Mouse (Mus musculus) liver, embryonic 13.5 days (tissue): ENCODE results near the gene Alkbh6. TPM values are rescaled to one million over a fixed set of nuclear protein-coding genes. Genes with fewer than 3 reads are reported as not detected.
A peak's percentile ranks its signal among the peaks of the same experiment; 100 is the strongest.

ENCODE experiments used
- ATAC-seq: fragments of 200-750 bp; cut with Nextera tagmentation; 2 replicates; pipeline ENCODE4 v1.8.0; 2017; ENCODE audit warnings: low read depth, mild to moderate bottlenecking, moderate number of reproducible peaks, moderate library complexity
- DNase-seq: peaks from one replicate; pipeline ENCODE4 v3.0.0; 2022
- H3K27ac ChIP-seq: fragments of 300-500 bp; sonication (generic); 2 replicates; pipeline ENCODE4 v1.5.1; 2015; ENCODE audit warnings: moderate library complexity, mild to moderate bottlenecking, inconsistent platforms
- H3K27me3 ChIP-seq: fragments of 300-500 bp; sonication (generic); 2 replicates; pipeline ENCODE4 v1.6.1; 2015; ENCODE audit warnings: mild to moderate bottlenecking, inconsistent platforms
- H3K36me3 ChIP-seq: fragments of 300-500 bp; sonication (generic); 2 replicates; pipeline ENCODE4 v1.6.1; 2015; ENCODE audit warnings: mild to moderate bottlenecking, inconsistent platforms
- H3K4me1 ChIP-seq: fragments of 300-500 bp; sonication (generic); replicated peaks from 2 replicates; pipeline ENCODE4 v1.6.1; 2015; ENCODE audit warnings: inconsistent platforms
- H3K4me2 ChIP-seq: fragments of 300-500 bp; sonication (generic); 2 replicates; pipeline ENCODE4 v1.6.1; 2015; ENCODE audit warnings: inconsistent platforms, mild to moderate bottlenecking, moderate library complexity
- H3K4me3 ChIP-seq: fragments of 300-500 bp; sonication (generic); replicated peaks from 2 replicates; pipeline ENCODE4 v1.5.1; 2015; ENCODE audit warnings: mild to moderate bottlenecking, inconsistent platforms
- H3K9ac ChIP-seq: fragments of 300-500 bp; sonication (generic); 2 replicates; pipeline ENCODE4 v1.6.1; 2015; ENCODE audit warnings: mild to moderate bottlenecking, inconsistent platforms
- H3K9me3 ChIP-seq: fragments of 300-500 bp; sonication (generic); replicated peaks from 2 replicates; pipeline ENCODE4 v1.6.1; 2016; ENCODE audit warnings: inconsistent platforms
- WGBS: fragments of 180-500 bp; shearing (Covaris S2); methylation state at CpG from one replicate; pipeline ENCODE4 v1.1.7; 2015; ENCODE audit not compliant: insufficient replicate concordance; 5-methylcytosine and 5-hydroxymethylcytosine counted together
- polyA plus RNA-seq: library from polyadenylated mRNA; unstranded; fragments of >200 nt; fragmentation: Nextera tagmentation; extraction: Ambion mirVana; gene quantifications from 2 replicates; pipeline ENCODE4 v1.2.1, GENCODE M21; 2015

The Alkbh6 gene
- polyA plus RNA-seq, 1 experiment from 2014 or later: 18.9 TPM

DNA sequence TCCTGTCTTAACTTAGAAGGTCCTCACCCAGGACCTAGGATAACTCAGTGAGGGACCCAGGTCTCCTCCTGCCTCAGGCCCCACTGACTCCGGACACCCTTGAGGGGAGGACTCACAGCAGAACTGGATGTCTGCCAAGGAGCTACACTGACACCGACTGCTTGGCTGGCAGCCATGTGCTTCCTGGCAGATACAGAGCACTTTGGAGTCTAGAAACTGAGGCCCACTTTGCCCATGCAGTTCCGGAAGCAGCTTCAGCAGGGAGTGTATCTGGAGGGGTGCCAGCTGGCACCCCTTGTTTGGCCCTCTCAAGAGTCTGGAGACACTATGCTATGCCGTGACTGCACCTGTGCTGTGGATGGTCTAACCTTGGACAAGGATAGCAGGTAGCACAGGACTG, 24.9 kb downstream of the Alkbh6 start:
- no peak for DNase-seq
- ATAC-seq: no peak
- H3K9ac ChIP-seq: no peak overlapping the region
- WGBS: 38% methylated on average over 4 of the region's 4 CpGs
- H3K27ac ChIP-seq: no peak overlapping the region
- H3K9me3 ChIP-seq: no peaks in the 10 kb centered on the region
- no peak overlapping the region for H3K4me2 ChIP-seq
- peaks cover 47% of the 10 kb centered on the region for H3K27me3 ChIP-seq
- H3K36me3 ChIP-seq: no peaks in the 10 kb centered on the region
- no peaks in the 10 kb centered on the region for H3K4me1 ChIP-seq
- H3K4me3 ChIP-seq: no peak overlapping the region

DNA sequence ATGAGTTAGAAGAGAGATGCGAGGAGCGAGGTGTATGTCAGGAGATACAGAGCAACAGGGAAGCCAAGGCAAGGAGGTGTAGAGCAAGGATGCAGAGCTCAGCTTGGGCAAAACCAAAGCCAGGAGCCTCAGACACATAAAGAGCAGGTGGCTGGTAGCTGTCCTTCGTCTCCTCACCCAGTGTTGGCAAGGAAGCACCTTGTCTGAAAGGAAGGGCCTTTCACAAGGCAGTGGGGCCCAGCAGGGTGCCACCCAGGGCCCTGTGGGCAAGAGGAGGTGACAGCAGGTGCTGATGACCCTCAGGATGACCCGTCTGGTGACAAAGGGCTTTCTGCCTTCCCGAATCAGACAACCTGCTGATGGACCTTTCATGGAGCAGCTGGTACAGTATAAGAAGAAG, 26.0 kb downstream of the Alkbh6 start:
- 37% methylated on average over 5 of the region's 5 CpGs for WGBS
- no peak for ATAC-seq
- Histone ChIP-seq H3K4me3 (no peak overlapping the region), H3K36me3 (no peaks in the 10 kb centered on the region), H3K27ac (no peak overlapping the region), H3K9me3 (no peaks in the 10 kb centered on the region), H3K4me1 (no peaks in the 10 kb centered on the region), H3K4me2 (no peak overlapping the region), H3K27me3 (peaks cover 49% of the 10 kb centered on the region), H3K9ac (no peak overlapping the region)
- no peak for DNase-seq

DNA sequence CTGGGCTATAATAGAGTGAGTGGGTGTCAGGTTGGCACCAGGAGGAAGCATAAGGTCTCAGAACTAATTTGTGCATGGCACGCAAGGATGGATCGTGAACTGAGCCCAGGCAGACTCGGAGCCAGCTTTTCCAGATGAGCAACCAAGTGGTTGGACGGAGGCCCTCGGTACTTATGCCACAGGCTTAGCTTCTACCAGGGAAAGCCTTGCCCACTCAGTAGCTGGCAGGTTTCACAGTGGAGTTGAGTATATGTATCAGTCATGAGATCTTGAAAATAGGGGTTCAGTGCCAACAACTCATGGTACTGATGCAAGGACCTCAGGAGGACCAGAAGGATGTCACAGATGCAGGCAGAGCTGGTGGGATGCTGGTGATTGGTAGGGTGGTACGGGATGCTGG, 27.2 kb downstream of the Alkbh6 start:
- Histone ChIP-seq H3K27ac (no peak overlapping the region), H3K4me1 (no peaks in the 10 kb centered on the region), H3K9me3 (no peaks in the 10 kb centered on the region), H3K27me3 (peaks cover 49% of the 10 kb centered on the region), H3K4me2 (no peak overlapping the region), H3K36me3 (no peaks in the 10 kb centered on the region), H3K4me3 (no peak overlapping the region), H3K9ac (no peak overlapping the region)
- ATAC-seq (no peak), DNase-seq (no peak)
- 67% methylated on average over 6 of the region's 6 CpGs for WGBS

DNA sequence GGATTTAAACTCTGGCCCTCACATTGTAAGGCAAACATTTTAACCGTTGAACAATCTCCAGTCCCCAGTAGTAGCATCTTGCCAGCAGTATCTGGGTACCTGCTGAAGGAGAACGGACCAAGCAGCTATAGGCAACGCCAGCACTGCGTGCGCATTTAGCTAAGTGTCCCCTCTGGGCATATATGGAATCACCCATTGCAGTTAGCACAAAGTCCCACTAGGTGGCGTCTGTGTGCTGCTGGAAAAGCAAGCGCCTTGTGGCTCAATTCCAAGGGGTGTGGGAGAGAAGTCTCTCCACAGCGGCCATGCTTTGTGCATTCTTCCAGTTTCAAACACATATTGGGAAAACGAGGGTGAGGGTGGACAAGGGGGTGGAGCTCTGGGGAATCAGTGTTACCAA, 27.9 kb downstream of the Alkbh6 start:
- peak; percentile 46 for DNase-seq
- no peak for ATAC-seq
- no peak overlapping the region for H3K9ac ChIP-seq
- no peaks in the 10 kb centered on the region for H3K36me3 ChIP-seq
- peaks cover 44% of the 10 kb centered on the region for H3K27me3 ChIP-seq
- no peaks in the 10 kb centered on the region for H3K4me1 ChIP-seq
- H3K27ac ChIP-seq: no peak overlapping the region
- no peak overlapping the region for H3K4me3 ChIP-seq
- no peaks in the 10 kb centered on the region for H3K9me3 ChIP-seq
- 3% methylated on average over 9 of the region's 9 CpGs for WGBS
- H3K4me2 ChIP-seq: no peak overlapping the region

DNA sequence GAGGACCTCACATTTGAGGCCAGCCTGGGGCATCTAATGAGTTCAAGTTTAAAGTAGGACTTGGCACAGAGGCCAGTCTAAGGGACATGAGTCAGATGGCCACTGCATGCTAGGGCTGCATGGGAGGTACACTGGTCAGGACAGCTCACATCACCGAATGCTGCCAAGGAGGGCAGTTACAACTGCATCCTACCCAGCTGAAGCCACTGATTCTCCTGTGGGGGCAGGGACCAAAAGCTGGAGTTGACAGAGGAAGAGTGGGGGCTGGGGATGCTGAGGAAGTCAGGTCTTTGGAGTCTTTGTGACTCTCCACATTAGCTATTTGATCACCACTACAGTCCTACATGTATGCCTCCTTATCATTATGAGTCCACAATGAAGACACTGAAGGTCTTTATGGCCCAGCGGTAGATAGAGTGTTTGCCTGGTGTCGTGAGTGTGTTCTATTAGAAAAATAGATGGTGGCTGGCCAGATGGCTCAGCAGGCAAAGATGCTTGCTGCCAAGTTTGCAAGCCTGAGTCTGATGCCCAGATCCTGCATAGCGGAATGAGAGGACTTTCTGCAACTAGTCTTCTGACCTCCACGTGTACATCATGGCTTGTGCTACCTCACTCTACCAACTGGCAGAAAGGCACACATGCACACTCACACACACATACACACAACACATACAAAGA, 31.1 kb downstream of the Alkbh6 start:
- Histone ChIP-seq H3K4me3 (no peak overlapping the region), H3K36me3 (no peaks in the 10 kb centered on the region), H3K4me2 (no peak overlapping the region), H3K4me1 (no peaks in the 10 kb centered on the region), H3K27me3 (peaks cover 18% of the 10 kb centered on the region), H3K9ac (no peak overlapping the region), H3K27ac (no peak overlapping the region), H3K9me3 (no peaks in the 10 kb centered on the region)
- WGBS: 62% methylated on average over 5 of the region's 5 CpGs
- ATAC-seq: no peak
- DNase-seq: no peak

DNA sequence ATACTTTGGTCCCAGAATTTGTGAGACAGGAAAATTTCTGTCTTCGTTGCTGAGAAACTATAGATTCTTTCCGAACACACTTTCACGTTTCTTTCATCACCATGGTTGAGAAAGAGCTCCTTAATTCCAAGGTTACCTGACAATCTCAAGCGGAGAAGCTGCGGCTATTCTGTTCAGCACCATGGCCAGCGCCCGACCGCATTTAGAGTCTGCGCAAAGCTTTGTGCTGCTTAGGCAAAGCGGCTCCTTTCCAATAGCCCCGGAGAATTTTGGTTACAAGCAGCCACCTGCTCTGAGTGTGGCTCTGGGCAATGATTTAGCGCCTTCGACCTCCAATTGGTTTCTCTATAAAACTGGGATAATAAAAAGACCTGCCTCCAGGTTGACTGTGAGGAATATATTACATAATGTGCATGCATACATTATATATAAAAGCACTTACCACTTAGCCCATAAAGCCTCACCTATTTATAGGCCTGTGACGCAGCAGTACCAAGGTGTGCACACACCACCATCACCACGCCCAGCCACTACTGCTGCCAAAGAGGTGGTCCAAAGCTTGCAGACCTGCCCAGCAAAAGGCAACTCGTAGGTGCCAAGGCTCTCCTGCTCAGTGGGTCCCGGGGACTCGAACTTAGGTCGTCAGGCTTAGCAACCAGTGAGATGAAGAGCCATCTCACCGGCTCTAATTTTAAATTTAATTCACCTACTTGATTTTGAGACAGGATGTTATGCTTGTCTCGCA, 38.3 kb downstream of the Alkbh6 start:
- no peak overlapping the region for H3K4me3 ChIP-seq
- 19% methylated on average over 21 of the region's 21 CpGs for WGBS
- H3K9me3 ChIP-seq: no peaks in the 10 kb centered on the region
- H3K9ac ChIP-seq: no peak overlapping the region
- H3K36me3 ChIP-seq: no peaks in the 10 kb centered on the region
- peaks cover 36% of the 10 kb centered on the region for H3K27me3 ChIP-seq
- DNase-seq (peak; percentile 24), ATAC-seq (no peak)
- no peak overlapping the region for H3K4me2 ChIP-seq
- no peak overlapping the region for H3K27ac ChIP-seq
- 0 out of 2 replicates have a peak, but pooled peaks cover 2% of the 10 kb centered on the region for H3K4me1 ChIP-seq

DNA sequence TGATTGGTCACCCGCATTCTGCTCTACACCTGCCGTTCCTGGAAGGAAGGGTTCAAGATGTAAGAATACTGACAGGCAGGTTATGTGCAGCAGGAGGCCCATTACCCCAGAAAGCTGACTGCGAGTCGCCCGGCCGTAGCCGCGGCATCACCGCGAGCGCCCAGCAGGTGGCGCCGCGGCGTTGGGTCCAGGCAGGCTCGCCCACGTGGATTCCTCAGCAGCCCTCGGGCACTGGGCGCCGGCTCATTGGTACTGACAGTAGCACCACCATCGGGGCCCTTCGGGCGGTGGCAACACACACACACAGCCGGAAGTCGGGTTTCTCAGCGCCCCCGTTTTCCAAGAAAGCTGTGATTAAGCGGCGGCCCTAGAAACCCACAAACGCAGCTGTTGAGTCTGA, 39.3 kb downstream of the Alkbh6 start:
- WGBS: 1% methylated on average over 30 of the region's 30 CpGs

DNA sequence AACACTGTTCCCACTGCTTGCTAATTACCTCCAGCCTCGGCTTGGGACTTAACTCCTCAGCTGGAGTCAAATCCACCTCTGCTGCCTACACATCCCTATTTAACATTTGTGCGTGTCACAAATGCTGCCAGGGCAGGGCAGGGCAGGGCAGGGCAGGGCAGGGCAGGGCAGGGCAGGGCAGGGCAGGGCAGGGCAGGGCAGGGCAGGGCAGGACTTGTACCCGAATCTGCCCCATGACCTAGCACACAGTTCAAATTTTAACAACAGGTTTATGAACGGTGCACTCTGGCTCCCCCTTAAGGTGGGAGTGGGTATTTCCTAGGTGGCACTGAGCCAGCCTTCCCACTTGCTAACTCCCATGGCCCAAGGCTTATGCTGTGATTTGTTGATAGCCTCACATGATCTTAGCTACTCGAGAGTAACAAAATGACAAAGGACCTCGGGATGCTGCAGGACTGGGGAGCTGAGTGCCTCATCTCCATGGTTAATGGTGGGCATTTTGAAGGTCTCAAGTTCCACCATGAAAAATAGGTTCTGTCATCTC, 44.8 kb downstream of the Alkbh6 start:
- Histone ChIP-seq H3K27ac (no peak overlapping the region), H3K36me3 (no peaks in the 10 kb centered on the region), H3K4me3 (no peak overlapping the region), H3K9ac (no peak overlapping the region), H3K27me3 (peaks cover 18% of the 10 kb centered on the region), H3K4me2 (no peak overlapping the region), H3K4me1 (no peaks in the 10 kb centered on the region; the same call in 1 of the 2 replicates), H3K9me3 (no peaks in the 10 kb centered on the region)
- 0 out of 2 replicates have a peak, but pooled peaks have one; percentile 35 for ATAC-seq
- 15% methylated on average over 6 of the region's 6 CpGs for WGBS
- DNase-seq: peak; percentile 20

More for the DNA sequence above, 39.3 kb downstream of the Alkbh6 start:
- no peak for ATAC-seq
- H3K36me3 ChIP-seq: no peaks in the 10 kb centered on the region
- no peak overlapping the region for H3K9ac ChIP-seq
- H3K27ac ChIP-seq: no peak overlapping the region
- H3K9me3 ChIP-seq: no peaks in the 10 kb centered on the region
- H3K4me2 ChIP-seq: no peak overlapping the region
- 0 out of 2 replicates have a peak, but pooled peaks cover 2% of the 10 kb centered on the region for H3K4me1 ChIP-seq
- DNase-seq: peak; percentile 29
- peaks cover 36% of the 10 kb centered on the region for H3K27me3 ChIP-seq
- H3K4me3 ChIP-seq: no peak overlapping the region

DNA sequence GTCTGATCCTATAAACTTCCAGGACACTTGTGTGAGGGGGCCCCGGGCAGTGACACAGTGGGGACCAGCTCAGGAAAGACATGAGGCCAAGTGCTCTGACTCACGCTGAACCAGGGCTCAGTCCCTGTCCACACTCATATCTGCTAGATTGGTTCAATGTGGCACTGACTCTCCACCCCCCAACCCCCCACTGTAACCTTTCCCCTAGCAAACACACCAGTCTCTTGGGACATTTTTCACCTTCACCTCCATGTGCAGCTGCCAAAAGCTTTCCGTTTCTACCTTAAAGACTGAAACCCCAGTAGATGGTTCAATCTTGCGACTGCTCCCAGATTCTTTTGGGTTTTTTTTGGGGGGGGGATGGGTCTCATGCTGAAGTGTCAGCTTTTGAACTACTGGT, 45.5 kb downstream of the Alkbh6 start:
- no peak overlapping the region for H3K4me2 ChIP-seq
- H3K36me3 ChIP-seq: no peaks in the 10 kb centered on the region
- H3K9ac ChIP-seq: no peak overlapping the region
- 0 out of 2 replicates have a peak, but pooled peaks have one; percentile 17 for ATAC-seq
- no peaks in the 10 kb centered on the region; the same call in 1 of the 2 replicates for H3K4me1 ChIP-seq
- H3K27me3 ChIP-seq: peaks cover 12% of the 10 kb centered on the region
- H3K4me3 ChIP-seq: no peak overlapping the region
- H3K9me3 ChIP-seq: no peaks in the 10 kb centered on the region
- no peak for DNase-seq
- WGBS: 61% methylated on average over 4 of the region's 4 CpGs
- peak overlapping the region; percentile 64 for H3K27ac ChIP-seq

DNA sequence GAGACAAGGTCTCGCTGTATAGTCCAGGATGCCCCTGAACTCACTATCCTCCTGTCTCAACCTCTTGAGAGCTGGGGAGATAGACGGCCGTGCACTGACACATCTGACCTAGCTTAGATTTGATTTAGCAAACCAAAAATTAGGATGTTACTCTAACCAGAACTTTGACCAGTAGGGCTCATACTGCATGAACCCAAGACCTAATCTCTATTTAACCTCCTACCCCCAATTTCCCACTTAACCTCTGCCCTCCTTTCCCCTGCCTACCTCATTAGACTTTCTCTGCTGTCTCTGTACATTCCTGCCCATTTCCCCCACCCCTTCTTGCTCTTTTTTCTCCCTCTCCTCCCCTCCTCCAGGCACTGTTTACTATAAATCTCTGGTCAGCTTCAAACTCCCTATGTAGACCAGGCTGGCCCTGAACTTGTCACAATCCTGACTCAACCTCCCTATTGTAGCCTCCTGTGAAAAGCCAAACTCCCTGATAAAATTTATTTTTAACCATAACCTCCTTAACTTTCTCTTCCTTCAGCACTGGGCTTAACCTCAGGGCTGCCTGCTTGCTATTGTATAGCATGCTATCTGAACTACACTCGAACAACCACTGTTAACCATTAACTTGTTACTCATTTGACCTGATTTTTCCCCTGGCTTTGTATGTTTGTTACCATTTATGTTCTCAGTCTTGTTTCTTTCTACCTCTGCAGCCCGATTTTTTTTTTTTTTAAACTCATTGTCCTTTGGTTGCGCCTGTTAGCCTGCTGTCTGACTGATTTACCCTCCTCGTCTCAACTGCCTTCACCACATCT, 50.1 kb downstream of the Alkbh6 start:
- H3K4me3 ChIP-seq: no peak overlapping the region
- ATAC-seq (peak; percentile 29), DNase-seq (no peak)
- peak overlapping the region; percentile 82 for H3K27ac ChIP-seq
- 0 out of 2 replicates have a peak overlapping the region, but pooled peaks have one; percentile 8 for H3K9ac ChIP-seq
- H3K36me3 ChIP-seq: no peaks in the 10 kb centered on the region
- H3K4me1 ChIP-seq: peaks cover 9% of the 10 kb centered on the region
- 50% methylated on average over 7 of the region's 7 CpGs for WGBS
- H3K27me3 ChIP-seq: peaks cover 23% of the 10 kb centered on the region
- peak overlapping the region; percentile 61 for H3K4me2 ChIP-seq
- H3K9me3 ChIP-seq: no peaks in the 10 kb centered on the region
